Mouse (Mus musculus) cerebellum, postnatal 36 days (tissue): ENCODE measurements at regions not wholly inside any gene's neighbourhood (a gene's known extent, or its start where the extent isn't known, plus 50 kb on each side); places are given as distances from the start of the nearest gene placed in this dataset.

Source experiments
- DNase-seq, 2 experiments: peaks; one replicate each; pipeline ENCODE4 v3.0.0; 2021 to 2022; ENCODE audit warnings: mixed read lengths in 2 of 2

DNA sequence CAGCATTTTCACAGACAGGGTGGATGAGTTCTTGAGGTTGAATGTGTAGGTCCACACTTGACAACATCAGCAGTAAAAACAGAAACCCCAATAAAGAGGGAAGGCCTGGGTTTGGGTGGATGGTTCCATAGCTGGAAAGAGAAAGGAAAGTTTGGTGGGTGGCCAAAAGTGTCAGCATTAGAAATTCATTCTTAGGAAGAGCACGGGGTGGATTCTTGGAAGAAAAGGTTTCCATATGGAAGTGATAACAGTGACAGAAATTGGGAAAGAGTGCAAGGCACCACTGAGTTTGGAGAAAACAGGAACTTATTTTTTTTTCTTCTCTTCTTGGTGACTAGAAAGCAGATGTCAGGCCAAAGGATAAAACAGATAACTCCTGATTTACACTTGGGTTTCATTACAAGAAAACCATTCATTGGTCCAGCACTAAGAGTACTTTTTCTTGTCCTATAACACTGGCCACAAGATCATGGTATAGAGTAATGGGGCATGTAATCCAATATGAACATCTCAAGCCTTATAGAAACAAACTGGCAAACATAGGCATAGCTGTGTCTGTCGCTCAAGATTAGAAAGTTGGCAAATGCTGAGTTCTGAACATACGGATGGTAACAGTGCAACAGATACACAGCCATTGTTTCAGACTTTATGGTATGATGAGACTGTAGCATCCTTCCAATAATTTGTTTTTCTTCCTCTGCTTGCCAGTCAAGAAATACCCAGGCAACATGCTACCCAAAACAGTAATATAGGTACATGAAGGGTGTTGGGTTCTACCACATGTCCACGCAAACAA, 209.7 kb upstream of the Pard3b start:
- no peak for DNase-seq

DNA sequence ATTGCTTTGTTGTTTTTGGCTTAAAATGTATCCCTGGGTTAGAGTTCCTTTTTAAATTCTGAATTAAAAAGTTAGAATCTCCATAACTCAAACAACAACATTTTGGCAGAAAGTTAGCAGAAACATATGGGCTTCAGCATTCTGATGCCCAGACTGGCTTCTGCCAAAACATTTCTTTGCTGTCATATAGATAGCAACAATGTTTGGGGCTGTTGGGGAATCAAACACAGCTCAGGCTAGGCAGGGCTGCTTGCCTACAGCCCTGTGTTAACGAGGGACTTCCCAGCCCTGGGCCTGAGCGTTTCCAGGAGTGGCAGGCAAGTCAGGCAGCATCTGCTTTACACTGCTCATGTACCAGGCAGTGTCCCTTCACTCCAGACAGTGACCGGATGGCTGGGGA, 201.0 kb upstream of the Pard3b start:
- no peak for DNase-seq

DNA sequence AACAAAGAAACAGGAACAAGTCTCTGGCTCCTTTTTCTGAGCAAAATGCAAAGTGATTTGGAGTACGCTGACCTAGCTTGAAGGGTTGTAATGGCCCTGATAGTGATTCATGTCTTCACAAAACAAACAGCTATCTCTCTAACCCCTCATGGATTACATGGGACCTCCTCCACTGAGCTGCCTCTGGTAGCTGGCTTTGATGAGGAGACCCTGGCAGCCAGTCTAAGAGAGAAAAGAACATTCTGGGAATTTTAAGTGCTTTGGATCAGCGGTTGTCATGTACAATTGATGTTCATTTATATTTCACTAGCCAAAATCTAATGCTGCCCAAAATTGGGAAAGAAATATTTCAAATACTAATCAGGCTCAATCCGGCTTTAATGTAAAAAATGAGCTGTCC, 177.2 kb upstream of the Pard3b start:
- DNase-seq, result no peak

DNA sequence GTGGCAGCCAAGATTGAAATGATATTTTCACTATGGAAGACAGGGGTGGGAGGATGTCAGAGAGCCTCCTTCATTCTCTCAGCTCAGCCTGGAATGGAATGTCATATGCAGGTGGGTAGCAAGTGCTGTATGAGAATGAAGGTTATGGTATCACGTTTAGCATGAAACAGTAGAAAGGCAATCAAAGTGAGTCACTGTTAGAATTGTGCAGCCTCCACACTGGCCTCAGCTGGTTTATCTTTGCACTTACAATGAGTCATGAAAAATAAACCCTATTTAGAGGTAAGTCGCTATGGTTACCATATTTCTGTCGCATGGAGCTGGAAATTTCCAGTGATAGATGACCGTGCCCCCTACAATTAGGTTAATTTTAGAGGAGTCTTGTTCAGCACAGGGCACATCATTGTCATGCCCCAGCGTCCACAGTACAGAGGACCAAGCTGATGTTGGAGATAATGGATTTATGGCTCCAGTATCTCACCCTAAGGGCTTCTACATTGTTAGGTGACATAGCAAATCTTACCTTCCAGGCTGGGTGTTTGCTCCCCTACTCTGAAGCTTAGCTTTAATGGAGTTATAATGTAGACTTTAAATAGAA, 167.9 kb upstream of the Pard3b start:
- no peak for DNase-seq

DNA sequence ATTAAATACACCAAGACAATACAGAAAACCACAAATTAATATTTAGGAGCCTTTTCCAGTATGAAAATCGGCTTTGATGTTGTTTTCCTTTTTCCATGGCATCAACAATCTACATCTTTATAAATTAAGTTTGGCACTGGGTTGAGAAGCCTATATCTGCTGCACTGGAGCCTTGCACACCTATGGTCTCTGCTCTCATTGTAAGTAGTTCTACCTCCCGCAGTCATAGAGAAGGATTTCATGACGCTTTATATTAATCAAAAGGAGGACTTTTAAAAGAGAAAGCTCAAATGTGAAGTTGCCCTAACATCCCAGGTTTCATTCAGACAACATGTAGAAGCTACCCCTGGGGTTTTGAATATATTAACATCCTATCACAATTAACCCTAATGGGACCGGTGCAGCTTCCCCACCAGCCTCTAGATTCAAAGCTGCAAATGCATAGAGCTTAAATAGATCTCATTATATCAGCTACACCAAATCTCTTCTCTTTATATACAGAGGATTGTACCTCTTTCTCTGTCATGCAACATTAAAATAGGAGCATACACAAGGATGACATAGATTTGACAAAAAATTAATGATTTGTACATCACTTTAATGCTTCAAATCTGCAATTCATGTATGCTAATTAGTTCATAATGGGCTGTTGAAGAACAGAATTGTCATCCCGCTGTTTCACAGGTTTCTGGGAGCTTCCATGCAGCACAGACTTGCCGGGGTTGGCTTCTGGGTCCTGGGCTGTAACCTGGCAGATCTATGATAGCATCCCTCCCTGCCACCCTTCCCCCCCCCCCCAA, 166.6 kb upstream of the Pard3b start:
- DNase-seq, result no peak

DNA sequence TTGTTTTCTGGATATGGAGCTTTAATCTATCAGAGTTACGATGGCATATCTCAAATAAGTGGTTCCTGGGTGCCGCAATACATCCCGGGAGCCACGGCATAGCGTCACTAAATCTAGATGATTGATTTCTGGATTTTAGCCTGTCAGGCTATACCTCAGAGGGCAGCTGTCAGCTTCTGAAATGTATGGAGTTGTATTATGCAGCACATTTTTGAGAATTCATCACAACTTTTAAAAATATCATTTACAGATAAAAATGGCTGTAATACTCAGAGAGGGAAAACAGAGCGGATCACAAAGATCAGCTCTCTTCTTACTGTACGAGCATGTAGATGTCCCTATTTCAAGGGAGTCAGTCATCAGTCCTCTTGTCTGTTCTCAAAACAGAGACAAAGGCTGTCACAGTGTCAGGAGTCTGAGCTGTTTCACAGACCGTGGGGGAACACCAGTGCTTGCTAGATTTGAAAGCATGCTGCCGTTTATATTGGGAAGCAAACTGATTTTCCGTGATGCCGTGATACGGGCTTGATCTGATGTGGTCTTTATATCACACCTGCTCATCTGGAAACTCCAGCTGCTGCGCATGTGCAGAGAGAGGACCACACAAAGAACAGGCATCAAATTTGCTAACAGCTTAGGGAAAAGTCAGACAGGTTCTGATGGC, 165.9 kb upstream of the Pard3b start:
- DNase-seq, result no peak

DNA sequence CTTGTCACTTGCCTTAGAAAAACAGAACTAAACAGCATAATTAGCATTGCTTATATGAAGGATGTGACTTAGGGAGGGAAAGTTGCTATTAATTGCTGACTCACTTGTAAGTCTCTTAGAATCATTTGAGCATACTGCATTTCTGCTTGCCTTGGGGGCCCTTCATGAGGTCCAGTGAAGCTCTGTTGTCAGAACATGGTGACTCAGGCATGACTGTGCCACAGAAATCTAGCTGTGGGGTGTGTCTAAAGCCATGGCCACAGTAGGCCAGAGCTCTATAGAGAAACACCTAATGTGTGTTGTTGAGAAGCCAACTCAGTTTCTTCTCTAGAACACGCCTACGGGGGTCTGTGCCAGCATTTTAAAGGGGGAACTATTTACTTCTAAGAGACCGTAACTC, 153.2 kb upstream of the Pard3b start:
- DNase-seq, result no peak

DNA sequence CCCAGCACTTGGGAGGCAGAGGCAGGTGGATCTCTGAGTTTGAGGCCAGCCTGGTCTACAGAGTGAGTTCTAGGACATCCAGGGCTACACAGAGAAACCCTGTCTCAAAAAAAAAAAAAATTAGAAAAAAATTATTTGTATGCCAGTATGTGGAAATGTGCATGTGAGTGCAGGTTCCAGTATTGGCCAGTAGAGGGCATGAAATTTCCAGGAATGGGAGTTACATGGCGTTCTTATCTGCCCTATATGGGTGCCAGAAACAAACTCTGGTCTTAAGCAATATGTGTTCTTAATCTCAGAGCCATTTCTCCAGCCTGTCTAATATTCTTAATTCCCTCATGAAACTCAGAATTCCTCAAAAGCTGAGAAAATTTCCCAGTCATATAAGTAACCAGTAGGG, 113.7 kb upstream of the Pard3b start:
- DNase-seq, result no peak

DNA sequence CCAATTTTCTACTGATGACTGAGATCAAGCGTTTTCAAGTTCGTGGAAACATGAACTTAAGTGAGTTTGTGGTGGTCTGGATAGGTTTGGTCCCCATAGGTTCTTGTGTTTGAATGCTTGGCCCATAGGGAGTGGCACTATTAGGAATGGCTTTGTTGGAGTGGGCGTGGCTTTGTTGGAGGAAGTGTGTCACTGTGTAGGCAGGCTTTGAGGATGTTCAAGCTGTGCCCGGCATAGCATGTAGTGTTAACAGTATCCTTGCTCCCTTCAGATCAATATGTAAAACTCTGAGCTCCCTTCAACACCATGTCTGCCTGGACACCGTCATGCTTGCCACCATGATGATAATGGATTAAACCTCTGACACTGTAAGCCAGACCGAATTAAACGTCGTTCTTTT, 112.7 kb upstream of the Pard3b start:
- DNase-seq, result no peak

DNA sequence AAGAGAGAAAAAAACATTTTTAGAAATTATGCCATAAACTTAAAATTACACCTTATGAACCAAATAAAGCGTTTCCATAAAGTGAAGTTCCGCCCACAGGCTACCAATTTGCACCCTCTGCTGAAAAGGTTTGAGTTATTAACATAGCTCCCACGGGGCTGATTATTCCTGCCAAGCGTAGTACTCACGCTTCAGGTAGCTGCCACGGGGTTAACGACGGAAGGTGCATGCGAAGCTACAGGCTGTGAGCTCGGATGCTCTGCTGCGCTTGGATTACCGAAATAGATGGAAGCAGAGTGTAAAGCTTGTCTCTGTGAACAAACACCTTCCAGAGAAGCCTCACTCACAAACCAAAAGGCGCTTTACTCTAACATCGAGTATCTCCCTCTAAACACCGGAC, 109.9 kb upstream of the Pard3b start:
- no peak for DNase-seq

DNA sequence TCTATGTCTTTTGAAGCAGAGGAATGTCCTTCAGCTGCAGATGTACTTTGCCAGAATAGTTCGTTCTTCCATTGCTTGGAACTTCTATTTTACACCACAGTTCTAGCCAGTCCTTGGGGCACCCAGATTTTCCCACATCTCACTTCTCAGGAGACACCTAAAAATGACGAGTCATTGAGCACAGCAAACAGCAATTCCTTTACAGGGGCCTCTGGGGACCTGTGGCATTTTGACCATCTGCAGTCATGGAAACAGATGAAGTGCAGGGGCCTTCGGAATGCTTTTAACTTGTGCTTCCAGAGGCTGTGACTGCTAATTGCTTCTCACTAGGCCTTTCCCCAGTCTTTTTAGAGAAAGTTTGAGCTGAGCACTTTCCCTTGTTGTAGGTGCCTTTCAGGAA, 108.5 kb upstream of the Pard3b start:
- DNase-seq, result no peak

DNA sequence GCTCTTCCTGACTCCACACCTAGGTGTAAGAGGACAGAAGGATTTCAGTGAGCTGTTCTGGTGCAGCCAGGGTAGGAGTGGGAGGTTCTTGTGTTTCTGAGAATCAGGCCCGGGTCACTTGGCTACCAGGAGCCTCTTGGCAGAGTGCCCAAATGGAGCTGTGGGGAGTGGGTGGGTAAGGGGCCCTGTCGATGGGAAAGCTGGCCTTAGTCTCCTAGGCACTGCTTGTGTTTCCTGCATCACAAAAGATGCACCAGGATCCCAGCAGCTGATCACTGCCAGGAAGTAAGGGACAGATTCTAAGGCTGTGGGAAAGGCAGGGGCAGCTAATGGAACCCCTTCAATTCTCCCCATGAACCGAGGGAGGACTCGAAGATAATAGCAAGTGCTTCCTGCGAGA, 107.1 kb upstream of the Pard3b start:
- DNase-seq, result peak in 1 of 2 experiments; percentile 8

DNA sequence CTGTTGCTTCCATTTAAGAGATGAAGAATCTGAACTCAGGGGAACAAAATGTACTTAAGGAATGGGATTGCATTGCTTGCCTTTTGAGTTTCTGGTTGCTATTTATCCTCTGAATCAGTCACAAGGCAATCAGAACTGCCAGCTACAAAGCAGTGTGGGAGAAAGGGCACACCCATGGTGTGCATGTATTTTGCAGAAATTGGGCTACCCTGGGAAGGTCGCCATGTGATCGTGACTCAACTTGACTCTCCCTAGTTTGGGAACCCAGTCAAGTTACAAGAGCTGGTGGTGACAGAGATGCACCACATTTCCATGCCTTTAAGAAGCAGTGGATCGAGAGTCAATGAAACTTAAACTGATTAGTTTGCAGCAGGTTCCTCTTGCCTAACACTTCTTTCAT, 98.5 kb upstream of the Pard3b start:
- no peak for DNase-seq

DNA sequence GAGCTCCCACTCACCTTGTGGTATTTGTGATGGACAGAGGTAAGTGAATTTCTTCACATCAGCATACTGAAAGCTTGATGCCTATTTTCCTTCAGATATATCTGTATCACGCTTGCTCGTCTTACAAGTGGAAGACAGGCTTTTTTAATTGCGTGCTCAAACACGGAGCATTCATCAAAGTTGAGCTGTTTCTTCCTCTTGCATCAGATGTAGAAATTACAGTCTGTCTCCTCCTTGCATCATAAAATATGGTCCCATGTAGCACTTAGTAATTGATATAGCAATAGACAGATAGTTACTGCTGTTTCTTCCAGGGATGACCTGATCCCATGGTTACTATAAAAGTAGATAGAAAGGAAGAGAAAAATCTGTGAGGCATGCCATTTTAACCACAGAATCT, 97.5 kb upstream of the Pard3b start:
- DNase-seq, result no peak

DNA sequence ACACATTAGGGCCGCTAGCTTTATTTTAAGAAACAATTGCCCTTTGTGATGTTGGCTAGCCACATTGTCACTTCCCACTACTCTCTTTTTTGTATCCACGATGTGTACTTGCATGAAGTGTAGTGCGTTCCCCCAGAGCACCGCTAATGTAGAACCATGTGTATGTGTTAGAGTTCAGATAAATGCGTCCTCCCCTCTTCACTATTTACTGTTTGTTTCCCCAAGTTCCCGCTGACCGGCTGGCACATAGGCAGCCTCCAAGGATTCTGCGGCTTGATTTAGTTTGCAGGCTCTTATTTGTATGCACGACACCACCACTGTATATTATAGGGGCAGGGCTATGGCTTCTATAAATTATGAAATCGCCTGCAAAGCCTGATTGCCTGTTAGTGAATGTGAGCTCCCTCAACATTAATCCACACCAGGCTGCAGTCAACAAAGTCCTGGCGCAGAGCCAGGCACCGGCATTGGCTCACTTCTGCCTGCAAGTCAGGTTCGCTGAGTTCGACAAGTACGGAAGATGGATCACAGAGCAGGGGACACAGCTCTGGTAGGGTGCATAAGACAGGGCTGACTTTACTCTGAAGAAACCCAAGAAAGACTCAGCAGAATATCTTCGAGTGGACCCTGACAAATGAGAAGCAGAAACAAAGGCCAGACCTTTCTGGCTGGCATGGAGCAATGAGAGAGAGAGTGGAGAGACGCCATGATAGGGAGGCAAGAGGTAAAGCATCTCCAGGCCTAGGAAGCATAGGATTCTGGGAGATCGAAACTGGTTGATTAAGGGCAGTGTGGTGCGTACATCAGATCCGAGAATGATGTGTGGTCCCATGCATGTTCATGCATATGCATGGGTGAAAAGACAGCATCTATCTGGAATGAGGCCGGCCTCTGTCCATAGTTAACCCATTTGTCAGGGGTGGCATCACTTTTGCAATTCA, 85.8 kb upstream of the Pard3b start:
- peak; percentile 46 to 47 for DNase-seq

DNA sequence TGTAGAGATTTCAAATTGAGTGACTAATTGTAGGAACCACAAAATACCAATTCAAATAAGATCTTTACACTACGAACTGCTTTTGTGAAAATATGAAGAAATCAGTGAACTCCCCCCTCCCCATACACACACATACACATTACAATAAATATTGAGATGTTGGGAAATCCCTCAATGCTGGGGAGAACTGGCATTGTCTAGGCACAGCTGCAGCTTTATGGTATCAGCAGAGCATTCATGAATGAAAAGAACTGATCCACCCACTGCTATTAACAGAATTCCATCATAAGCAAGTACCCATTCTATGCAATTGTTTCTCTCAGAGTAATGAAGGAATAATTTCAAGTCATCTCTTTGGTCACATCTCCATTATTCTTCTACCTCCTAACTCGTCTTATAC, 79.1 kb upstream of the Pard3b start:
- DNase-seq, result no peak

DNA sequence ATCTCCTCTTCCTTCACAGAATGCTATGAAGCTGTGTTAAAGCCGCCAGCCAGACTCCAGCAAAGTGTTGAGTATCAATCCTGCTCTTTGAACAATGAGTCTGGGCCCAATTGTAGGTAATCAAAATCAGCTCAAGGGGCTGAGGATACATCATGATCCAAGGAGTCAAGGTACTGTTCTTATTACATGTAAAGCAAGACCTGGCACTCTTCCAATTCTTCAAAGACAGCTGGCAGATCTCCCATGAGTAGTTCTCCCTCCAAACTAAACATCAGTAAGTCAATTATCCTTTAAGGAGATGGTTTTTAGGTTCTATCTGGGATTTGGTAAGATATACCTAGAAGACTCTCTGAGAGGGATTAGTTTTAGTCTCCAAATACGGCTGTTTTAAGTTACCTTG, 76.5 kb upstream of the Pard3b start:
- DNase-seq, result no peak

DNA sequence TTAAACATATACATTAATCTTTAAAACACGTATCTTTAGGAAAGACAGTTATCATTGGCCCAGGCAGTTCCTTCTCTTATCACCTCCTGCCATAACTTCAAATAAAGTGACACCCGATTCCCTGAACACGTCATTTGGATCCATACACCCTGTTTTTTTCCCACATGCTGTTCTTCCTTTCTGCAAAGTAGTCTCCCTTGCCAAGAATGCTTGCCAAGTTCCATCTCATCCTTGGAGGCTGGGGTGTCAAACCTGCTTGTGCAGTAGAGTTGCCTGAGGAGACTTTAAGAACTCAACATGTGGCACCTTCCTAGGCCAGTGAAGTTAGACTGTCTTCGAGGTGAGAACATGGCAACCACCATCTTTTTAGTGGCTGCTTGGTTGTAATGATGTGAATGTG, 73.2 kb upstream of the Pard3b start:
- DNase-seq, result no peak

DNA sequence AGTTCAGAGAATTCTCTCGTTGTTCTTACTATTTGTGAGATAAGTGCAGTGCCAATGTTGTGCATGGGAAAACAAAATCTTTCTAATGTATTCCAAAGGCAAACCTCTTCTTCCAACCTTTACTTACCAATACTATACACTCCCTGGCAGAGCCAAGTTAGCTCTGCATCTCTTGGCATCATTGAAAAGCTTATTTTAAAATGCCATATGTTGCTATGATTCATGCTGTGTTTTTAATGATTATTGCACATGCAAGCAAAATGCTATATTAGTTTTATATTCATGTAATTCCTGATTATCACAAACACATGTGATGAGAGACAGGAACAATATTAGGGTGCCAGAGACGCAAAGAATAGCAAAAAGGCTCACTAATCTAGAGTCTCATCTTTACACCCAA, 64.3 kb upstream of the Pard3b start:
- DNase-seq, result no peak

DNA sequence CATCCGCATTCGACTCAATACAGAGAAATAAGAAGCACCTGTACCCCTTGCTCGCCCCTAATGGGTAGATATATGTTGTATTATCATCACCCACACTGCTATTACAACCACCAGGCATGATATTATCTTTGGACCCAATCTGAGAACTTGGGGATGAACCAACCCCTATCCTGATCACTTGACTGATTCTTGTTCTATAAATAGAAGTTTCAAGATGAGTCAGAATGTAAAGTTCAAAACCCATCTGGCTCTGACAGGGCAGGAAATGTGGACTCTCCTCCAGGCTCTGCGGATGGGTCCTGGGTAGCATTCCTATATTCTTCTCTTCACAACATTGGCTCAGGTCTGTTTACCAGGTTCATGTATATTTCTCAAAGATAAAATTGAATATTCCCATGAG, 61.9 kb upstream of the Pard3b start:
- DNase-seq, result no peak

DNA sequence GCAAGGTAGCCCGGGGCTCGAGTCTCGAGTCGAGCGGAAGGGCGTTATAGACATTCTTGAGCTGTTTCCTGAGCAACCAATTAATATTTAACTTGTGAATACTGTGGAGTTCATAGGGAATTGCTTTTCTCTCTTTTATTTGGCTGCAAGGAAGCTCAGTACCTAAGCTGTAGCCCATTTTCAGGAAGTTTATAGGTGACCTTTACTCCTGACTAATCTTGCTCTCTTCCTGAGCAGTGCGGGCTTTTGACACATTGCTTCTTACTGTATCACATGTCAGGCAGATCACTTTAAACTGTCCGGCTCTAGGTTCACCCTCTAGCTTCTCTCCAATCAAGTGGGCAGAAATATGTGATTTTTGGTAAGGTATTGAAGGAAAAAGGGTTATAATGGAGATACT, 51.4 kb upstream of the Pard3b start:
- no peak for DNase-seq
